Mouse (Mus musculus): ENCODE results near the gene Ephb2. TPM values are rescaled to one million over a fixed set of nuclear protein-coding genes. Genes with fewer than 3 reads are reported as not detected.
A peak's percentile ranks its signal among the peaks of the same experiment; 100 is the strongest.

Gene Ephb2
- polyA plus RNA-seq, 1 experiment = 15.1 TPM

DNA sequence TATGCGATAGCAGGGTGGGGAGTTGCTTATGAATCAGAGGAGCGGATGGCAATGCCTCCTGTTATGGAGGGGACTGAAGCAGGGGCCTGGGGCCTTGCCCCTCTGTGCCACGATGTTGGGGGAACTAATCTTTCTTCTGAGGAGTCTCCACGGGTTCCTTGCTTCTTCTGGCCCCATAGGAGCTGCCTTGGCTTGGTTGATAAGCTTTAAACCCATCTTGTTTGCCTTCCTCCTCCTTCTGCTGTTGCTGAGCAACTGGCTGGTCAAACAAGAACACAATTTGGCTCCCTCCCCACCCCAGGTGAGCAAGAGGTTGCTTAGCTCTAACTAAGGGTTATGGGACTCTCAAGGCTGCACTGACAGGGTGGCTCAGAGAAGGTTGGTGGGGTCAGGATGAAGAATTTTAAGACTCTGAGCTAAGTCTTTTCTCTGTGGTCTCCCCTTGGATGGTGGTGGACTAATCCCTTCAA lies 225.4 kb downstream of the Ephb2 start, which contains the start of gene Tex46:
Tex46 (plus strand) TSS at position 51 of the 470 bp plus-strand sequence.
- no peaks in the 10 kb centered on the region for H3K36me3 ChIP-seq (ENCODE audit: control insufficient read depth, insufficient read depth, low read length, poor library complexity, severe bottlenecking)
- H3K9ac ChIP-seq (ENCODE audit: low read depth, poor library complexity, severe bottlenecking) = no peak within 1 kb of the TSS
- no peak within 1 kb of the TSS for H3K4me3 ChIP-seq (ENCODE audit: low read depth, low read length)
- H3K4me1 ChIP-seq (ENCODE audit: control insufficient read depth, insufficient read depth, low read length) = peaks cover 1% of the 10 kb centered on the region
- TF ChIP-seq POLR2A (IDR thresholded peaks at IDR 0.05; ENCODE audit: insufficient read depth, low read length) = no peak
- no peak for TF ChIP-seq CTCF (IDR thresholded peaks at IDR 0.05; ENCODE audit: low read depth, low read length)
- no peak for TF ChIP-seq EP300 (IDR thresholded peaks at IDR 0.05; ENCODE audit: insufficient read depth, low read depth, low read length)
- no peak within 1 kb of the TSS for H3K27ac ChIP-seq (ENCODE audit: insufficient read depth, low read length)
- no peaks in the 10 kb centered on the region for H3K9me3 ChIP-seq (replicated peaks; ENCODE audit: control insufficient read depth, insufficient read depth, low read length, poor library complexity, severe bottlenecking)
- H3K27me3 ChIP-seq (ENCODE audit: control insufficient read depth, insufficient read depth, low read length, poor library complexity, severe bottlenecking) = no peaks in the 10 kb centered on the region

DNA sequence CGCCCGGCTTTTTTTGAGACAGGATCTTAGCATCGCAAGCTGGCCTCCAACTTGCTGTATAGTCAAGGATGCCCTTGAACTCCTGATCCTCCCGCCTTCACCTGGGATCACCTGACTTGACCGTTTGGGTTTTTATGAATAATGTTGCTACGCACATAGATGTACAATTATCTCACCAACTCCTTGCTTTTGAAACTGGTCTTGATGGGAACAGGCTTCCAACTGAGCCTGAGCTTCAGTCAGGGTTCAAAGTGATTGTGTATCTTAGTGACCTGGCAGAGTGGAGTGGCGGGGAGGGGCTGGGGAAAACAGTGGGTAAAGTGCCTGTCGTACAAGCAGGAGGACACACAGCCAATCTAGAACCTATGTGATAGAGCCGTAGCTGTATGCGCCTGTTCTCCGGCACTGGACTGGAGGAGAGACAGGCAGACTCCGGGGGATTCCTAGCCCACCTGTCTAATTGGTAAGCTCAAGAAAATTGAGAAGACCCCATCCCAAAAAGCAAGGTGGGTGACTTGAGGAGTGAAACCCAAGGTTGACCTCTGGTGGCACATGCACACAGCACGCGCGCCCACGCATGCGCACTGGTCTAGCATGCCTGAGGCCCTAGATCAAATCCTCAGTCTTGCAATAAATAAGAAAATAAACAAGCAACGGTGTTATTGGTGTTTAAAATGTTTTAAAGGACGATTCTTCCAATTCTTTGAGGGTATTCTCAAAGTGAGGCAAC lies 229.9 kb downstream of the Ephb2 start:
- TF ChIP-seq POLR2A (IDR thresholded peaks at IDR 0.05; ENCODE audit: insufficient read depth, low read length) = no peak
- no peak for TF ChIP-seq CTCF (IDR thresholded peaks at IDR 0.05; ENCODE audit: low read depth, low read length)
- TF ChIP-seq EP300 (IDR thresholded peaks at IDR 0.05; ENCODE audit: insufficient read depth, low read depth, low read length) = no peak
- Histone ChIP-seq H3K9ac (ENCODE audit: low read depth, poor library complexity, severe bottlenecking) (no peak overlapping the region), H3K36me3 (ENCODE audit: control insufficient read depth, insufficient read depth, low read length, poor library complexity, severe bottlenecking) (no peaks in the 10 kb centered on the region), H3K27ac (ENCODE audit: insufficient read depth, low read length) (no peak overlapping the region), H3K4me1 (ENCODE audit: control insufficient read depth, insufficient read depth, low read length) (peaks cover 1% of the 10 kb centered on the region), H3K4me3 (ENCODE audit: low read depth, low read length) (no peak overlapping the region), H3K27me3 (ENCODE audit: control insufficient read depth, insufficient read depth, low read length, poor library complexity, severe bottlenecking) (no peaks in the 10 kb centered on the region), H3K9me3 (replicated peaks; ENCODE audit: control insufficient read depth, insufficient read depth, low read length, poor library complexity, severe bottlenecking) (no peaks in the 10 kb centered on the region)

- TF ChIP-seq POLR2A (IDR thresholded peaks at IDR 0.05; ENCODE audit: insufficient read depth, low read length) = peak; percentile 85
- TF ChIP-seq CTCF (IDR thresholded peaks at IDR 0.05; ENCODE audit: low read depth, low read length) = peak; percentile 77
- TF ChIP-seq EP300 (IDR thresholded peaks at IDR 0.05; ENCODE audit: insufficient read depth, low read depth, low read length) = no peak
- Histone ChIP-seq H3K4me3 (ENCODE audit: low read depth, low read length) (peak within 1 kb of the TSS; percentile 97), H3K27me3 (ENCODE audit: control insufficient read depth, insufficient read depth, low read length, poor library complexity, severe bottlenecking) (no peaks in the 10 kb centered on the region), H3K9ac (ENCODE audit: low read depth, poor library complexity, severe bottlenecking) (peak within 1 kb of the TSS; percentile 98), H3K36me3 (ENCODE audit: control insufficient read depth, insufficient read depth, low read length, poor library complexity, severe bottlenecking) (no peaks in the 10 kb centered on the region), H3K9me3 (replicated peaks; ENCODE audit: control insufficient read depth, insufficient read depth, low read length, poor library complexity, severe bottlenecking) (no peaks in the 10 kb centered on the region), H3K4me1 (ENCODE audit: control insufficient read depth, insufficient read depth, low read length) (no peaks in the 10 kb centered on the region), H3K27ac (ENCODE audit: insufficient read depth, low read length) (peak within 1 kb of the TSS; percentile 26; the same call in 1 of the 2 replicates)
Observed at GRCm38 (mm10) chr4:136602568-136602967, 233.2 kb downstream of the Ephb2 start, which contains the start of gene Kdm1a. Gene Kdm1a, minus strand, starts transcription at chr4:136602723.

DNA sequence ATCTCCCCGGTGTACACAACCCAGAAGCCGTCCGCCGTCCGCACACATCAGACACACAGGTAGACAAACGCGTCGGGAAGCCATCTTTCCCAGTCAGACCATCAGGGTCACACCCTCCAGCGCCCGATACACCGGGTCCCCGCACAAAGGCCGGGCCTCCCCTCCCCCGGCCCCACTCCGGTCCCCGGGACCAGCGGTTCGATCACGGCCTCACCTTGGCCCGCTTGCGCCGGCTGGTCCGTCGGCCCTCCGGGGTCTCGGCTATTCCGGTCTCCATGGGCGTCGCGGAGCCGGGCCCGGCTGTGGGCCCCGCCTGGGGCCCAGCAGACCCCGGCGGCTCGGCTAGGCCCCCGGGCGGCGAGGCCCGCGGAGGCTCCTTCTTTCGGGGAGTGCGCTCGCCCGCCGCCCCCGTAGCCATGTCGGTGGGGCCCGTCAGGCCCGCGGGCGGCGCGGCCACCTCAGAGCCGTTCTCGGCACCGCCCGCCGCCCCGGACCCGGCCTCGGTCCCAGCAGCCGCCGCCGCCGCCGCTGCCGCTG lies 233.7 kb downstream of the Ephb2 start:
- H3K9ac ChIP-seq (ENCODE audit: low read depth, poor library complexity, severe bottlenecking) = peak overlapping the region; percentile 98
- H3K27ac ChIP-seq (ENCODE audit: insufficient read depth, low read length) = peak overlapping the region; percentile 26; the same call in 1 of the 2 replicates
- TF ChIP-seq POLR2A (IDR thresholded peaks at IDR 0.05; ENCODE audit: insufficient read depth, low read length) (no peak), EP300 (IDR thresholded peaks at IDR 0.05; ENCODE audit: insufficient read depth, low read depth, low read length) (no peak), CTCF (IDR thresholded peaks at IDR 0.05; ENCODE audit: low read depth, low read length) (no peak)
- H3K36me3 ChIP-seq (ENCODE audit: control insufficient read depth, insufficient read depth, low read length, poor library complexity, severe bottlenecking) = no peaks in the 10 kb centered on the region
- no peaks in the 10 kb centered on the region for H3K4me1 ChIP-seq (ENCODE audit: control insufficient read depth, insufficient read depth, low read length)
- peak overlapping the region; percentile 97 for H3K4me3 ChIP-seq (ENCODE audit: low read depth, low read length)
- no peaks in the 10 kb centered on the region for H3K9me3 ChIP-seq (replicated peaks; ENCODE audit: control insufficient read depth, insufficient read depth, low read length, poor library complexity, severe bottlenecking)
- H3K27me3 ChIP-seq (ENCODE audit: control insufficient read depth, insufficient read depth, low read length, poor library complexity, severe bottlenecking) = no peaks in the 10 kb centered on the region

GRCm38 (mm10) chr4:136601476-136601875 lies 234.3 kb downstream of the Ephb2 start:
- H3K27me3 ChIP-seq (ENCODE audit: control insufficient read depth, insufficient read depth, low read length, poor library complexity, severe bottlenecking) = no peaks in the 10 kb centered on the region
- no peaks in the 10 kb centered on the region for H3K4me1 ChIP-seq (ENCODE audit: control insufficient read depth, insufficient read depth, low read length)
- no peak for TF ChIP-seq EP300 (IDR thresholded peaks at IDR 0.05; ENCODE audit: insufficient read depth, low read depth, low read length)
- TF ChIP-seq POLR2A (IDR thresholded peaks at IDR 0.05; ENCODE audit: insufficient read depth, low read length) = no peak
- no peak for TF ChIP-seq CTCF (IDR thresholded peaks at IDR 0.05; ENCODE audit: low read depth, low read length)
- no peaks in the 10 kb centered on the region for H3K36me3 ChIP-seq (ENCODE audit: control insufficient read depth, insufficient read depth, low read length, poor library complexity, severe bottlenecking)
- peak overlapping the region; percentile 98 for H3K9ac ChIP-seq (ENCODE audit: low read depth, poor library complexity, severe bottlenecking)
- H3K4me3 ChIP-seq (ENCODE audit: low read depth, low read length) = peak overlapping the region; percentile 97
- H3K9me3 ChIP-seq (replicated peaks; ENCODE audit: control insufficient read depth, insufficient read depth, low read length, poor library complexity, severe bottlenecking) = no peaks in the 10 kb centered on the region
- peak overlapping the region; percentile 24; the same call in 1 of the 2 replicates for H3K27ac ChIP-seq (ENCODE audit: insufficient read depth, low read length)

DNA sequence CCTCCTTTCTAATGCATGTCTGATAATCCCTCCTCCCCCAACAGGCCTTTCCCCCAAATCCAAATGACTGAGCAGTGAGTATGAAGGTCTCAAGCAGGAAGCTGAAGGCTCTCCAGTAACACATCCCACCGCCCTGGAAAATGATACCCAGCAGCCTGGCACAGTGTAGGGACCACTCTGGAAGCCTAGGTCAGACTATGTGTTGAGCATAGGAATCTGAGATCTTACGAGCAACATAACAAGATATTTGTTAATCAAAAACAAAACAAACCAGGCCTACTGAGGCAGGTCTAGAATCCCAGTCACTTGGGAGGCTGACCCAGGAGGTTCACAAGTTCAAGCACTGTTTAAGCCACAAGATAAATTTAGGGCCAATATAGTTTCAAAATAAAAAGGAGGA lies 235.3 kb downstream of the Ephb2 start:
- H3K4me1 ChIP-seq (ENCODE audit: control insufficient read depth, insufficient read depth, low read length) = no peaks in the 10 kb centered on the region
- H3K27ac ChIP-seq (ENCODE audit: insufficient read depth, low read length) = no peak overlapping the region
- H3K9ac ChIP-seq (ENCODE audit: low read depth, poor library complexity, severe bottlenecking) = peak overlapping the region; percentile 98; the same call in 1 of the 2 replicates
- peak overlapping the region; percentile 25 for H3K4me3 ChIP-seq (ENCODE audit: low read depth, low read length)
- no peaks in the 10 kb centered on the region for H3K27me3 ChIP-seq (ENCODE audit: control insufficient read depth, insufficient read depth, low read length, poor library complexity, severe bottlenecking)
- H3K9me3 ChIP-seq (replicated peaks; ENCODE audit: control insufficient read depth, insufficient read depth, low read length, poor library complexity, severe bottlenecking) = no peaks in the 10 kb centered on the region
- TF ChIP-seq EP300 (IDR thresholded peaks at IDR 0.05; ENCODE audit: insufficient read depth, low read depth, low read length) (no peak), POLR2A (IDR thresholded peaks at IDR 0.05; ENCODE audit: insufficient read depth, low read length) (no peak), CTCF (IDR thresholded peaks at IDR 0.05; ENCODE audit: low read depth, low read length) (no peak)
- no peaks in the 10 kb centered on the region for H3K36me3 ChIP-seq (ENCODE audit: control insufficient read depth, insufficient read depth, low read length, poor library complexity, severe bottlenecking)
